9 mouse cellular contexts compared by ENCODE assay signal in the genomic region with DNA sequence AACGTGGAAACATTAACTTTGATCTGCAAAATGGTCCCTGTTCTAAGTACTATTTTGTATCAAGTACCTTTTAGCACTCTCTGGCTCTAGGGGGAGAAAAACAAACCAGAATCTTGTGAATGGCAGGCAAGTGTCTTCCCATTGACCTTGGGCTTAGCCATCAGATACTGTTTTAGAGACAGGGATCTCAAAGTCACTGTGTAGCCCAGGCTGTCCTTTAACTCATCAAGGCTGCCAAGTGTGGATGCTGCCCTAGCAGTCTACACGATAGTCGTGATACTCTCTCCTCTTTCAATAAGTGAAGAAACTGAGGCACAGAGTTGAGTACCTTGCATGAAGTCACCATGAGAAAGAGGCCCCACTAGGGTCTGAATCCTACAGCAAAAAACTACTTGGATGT. TPM values are rescaled to one million over a fixed set of nuclear protein-coding genes. Genes with fewer than 3 reads are reported as not detected.
DNase-seq lines count a peak whose midpoint lies in the region; ATAC-seq and TF ChIP-seq lines count a peak whose summit lies in the region.
"Had no signal": no experiment of that assay in that cellular context is flagged by ENCODE, and none has a peak within 500 bp of the region (broad histone marks: within the 10 kb centered on the region; RNA-seq: fewer than 3 reads in every experiment).

No protein-coding gene starts in this region.

- H3K27ac ChIP-seq in lung, embryonic 14.5 days (ENCODE audit: low read depth) = no peak overlapping the region
- H3K27ac ChIP-seq in forebrain, embryonic 10.5 days = peak overlapping the region; percentile 100
- H3K27ac ChIP-seq in limb, embryonic 13.5 days = no peak overlapping the region
- no peak overlapping the region for H3K27ac ChIP-seq in small intestine, adult 2 months (ENCODE audit: insufficient read depth, low read depth, low read length)

- peak overlapping the region; percentile 89 for H3K4me2 ChIP-seq in lung, embryonic 14.5 days
- peak overlapping the region; percentile 86 for H3K4me2 ChIP-seq in limb, embryonic 13.5 days (replicated peaks)

- no peak for TF ChIP-seq POLR2A in small intestine, adult 2 months (IDR thresholded peaks at IDR 0.05; ENCODE audit: low read depth, low read length)

- H3K9ac ChIP-seq in lung, embryonic 14.5 days = no peak overlapping the region
- H3K9ac ChIP-seq in limb, embryonic 13.5 days = peak overlapping the region; percentile 53

- H3K36me3 ChIP-seq in lung, embryonic 14.5 days (ENCODE audit: insufficient read depth) = peaks cover 29% of the 10 kb centered on the region
- H3K36me3 ChIP-seq in forebrain, embryonic 10.5 days (replicated peaks) = peaks cover 31% of the 10 kb centered on the region
- peaks cover 29% of the 10 kb centered on the region for H3K36me3 ChIP-seq in limb, embryonic 13.5 days
- H3K36me3 ChIP-seq in small intestine, adult 2 months (ENCODE audit: control insufficient read depth, insufficient read depth, low read length) = peaks cover 24% of the 10 kb centered on the region

- H3K27me3 ChIP-seq in lung, embryonic 14.5 days (ENCODE audit: insufficient read depth, low read length) = no peaks in the 10 kb centered on the region
- H3K27me3 ChIP-seq in forebrain, embryonic 10.5 days (ENCODE audit: poor library complexity, severe bottlenecking) = no peaks in the 10 kb centered on the region
- no peaks in the 10 kb centered on the region for H3K27me3 ChIP-seq in limb, embryonic 13.5 days
- H3K27me3 ChIP-seq in small intestine, adult 2 months (ENCODE audit: control insufficient read depth, insufficient read depth, low read length) = no peaks in the 10 kb centered on the region

- H3K9me3 ChIP-seq in lung, embryonic 14.5 days (ENCODE audit: low read depth, low read length) = no peaks in the 10 kb centered on the region
- no peaks in the 10 kb centered on the region for H3K9me3 ChIP-seq in forebrain, embryonic 10.5 days
- H3K9me3 ChIP-seq in limb, embryonic 13.5 days = no peaks in the 10 kb centered on the region

- DNase-seq in lung, embryonic 14.5 days = no peak
- DNase-seq in lung, postnatal 14 days = no peak
- DNase-seq in forebrain, embryonic 10.5 days (ENCODE audit: extremely low spot score, low spot score) = no peak
- DNase-seq in gastrocnemius, postnatal 10 days = no peak
- no peak for DNase-seq in adipocyte (ENCODE audit: low spot score)
- DNase-seq in lung, postnatal 4 days = no peak

- peak overlapping the region; percentile 100 for H3K4me3 ChIP-seq in lung, embryonic 14.5 days (ENCODE audit: low read depth, low read length)
- peak overlapping the region; percentile 99 for H3K4me3 ChIP-seq in forebrain, embryonic 10.5 days
- peak overlapping the region; percentile 98 for H3K4me3 ChIP-seq in limb, embryonic 13.5 days
- peak overlapping the region; percentile 88 for H3K4me3 ChIP-seq in small intestine, adult 2 months (ENCODE audit: low read depth, low read length)

- H3K4me1 ChIP-seq in lung, embryonic 14.5 days (ENCODE audit: insufficient read depth) = peaks cover 8% of the 10 kb centered on the region; the same call in 1 of the 2 replicates
- peaks cover 29% of the 10 kb centered on the region for H3K4me1 ChIP-seq in forebrain, embryonic 10.5 days
- H3K4me1 ChIP-seq in limb, embryonic 13.5 days = peaks cover 21% of the 10 kb centered on the region
- H3K4me1 ChIP-seq in small intestine, adult 2 months (ENCODE audit: control insufficient read depth, insufficient read depth, insufficient read length, low read length) = peaks cover 10% of the 10 kb centered on the region; the same call in 1 of the 2 replicates

- ATAC-seq in lung, embryonic 14.5 days (ENCODE audit: insufficient read depth) = peak; percentile 22
- peak; percentile 14 for ATAC-seq in limb, embryonic 13.5 days (ENCODE audit: low FRiP score, low read depth)

- no peak for TF ChIP-seq CTCF in lung, embryonic 14.5 days (IDR thresholded peaks at IDR 0.05; ENCODE audit: low read depth)
- no peak for TF ChIP-seq CTCF in small intestine, adult 2 months (IDR thresholded peaks at IDR 0.05; ENCODE audit: extremely low read depth, insufficient read length, insufficient replicate concordance, low read depth, low read length)

- WGBS in lung, embryonic 14.5 days = 61% methylated on average over 3 of the region's 3 CpGs
- 63% methylated on average over 3 of the region's 3 CpGs for WGBS in forebrain, embryonic 10.5 days
- 63% methylated on average over 3 of the region's 3 CpGs for WGBS in limb, embryonic 13.5 days
- WGBS in small intestine, adult 2 months = 62% methylated on average over 3 of the region's 3 CpGs

RNA-seq across cellular contexts. Expression of a gene that starts 0.4 kb away (rescaled TPM):
- polyA plus RNA-seq in lung, embryonic 14.5 days (2014; fragmentation: Nextera tagmentation; extraction: Ambion mirVana) = 172 and 186 TPM in 2 replicates
- polyA plus RNA-seq in forebrain, embryonic 10.5 days (2016; fragmentation: Nextera tagmentation; extraction: Ambion mirVana) = 495 and 519 TPM in 2 replicates
- polyA plus RNA-seq in limb, embryonic 13.5 days (2015; fragmentation: Nextera tagmentation; extraction: Ambion mirVana) = 346 and 363 TPM in 2 replicates
- polyA plus RNA-seq in small intestine, adult 2 months (2012; rRNA removed) = 6.7 and 7.7 TPM in 2 replicates
- 100 to 1,000 TPM; 130 to 172 TPM for total RNA-seq in gastrocnemius, postnatal 10 days (2021)

RNA-seq across cellular contexts. Expression of a gene that starts 15.9 kb away (rescaled TPM):
- polyA plus RNA-seq in lung, embryonic 14.5 days (2014; fragmentation: Nextera tagmentation; extraction: Ambion mirVana) = not detected in 2 replicates
- not detected in 2 replicates for polyA plus RNA-seq in forebrain, embryonic 10.5 days (2016; fragmentation: Nextera tagmentation; extraction: Ambion mirVana)
- polyA plus RNA-seq in limb, embryonic 13.5 days (2015; fragmentation: Nextera tagmentation; extraction: Ambion mirVana) = not detected in 2 replicates
- polyA plus RNA-seq in small intestine, adult 2 months (2012; rRNA removed) = 0.08 TPM in 1 of 2 replicates, not detected in the other
- 1 to 10 TPM; 6.9 to 8.6 TPM for total RNA-seq in gastrocnemius, postnatal 10 days (2021)
- total RNA-seq: hematopoietic stem cell, adult 5-6 weeks had no signal

RNA-seq across cellular contexts. Expression of a gene that starts 24.9 kb away (rescaled TPM):
- polyA plus RNA-seq in lung, embryonic 14.5 days (2014; fragmentation: Nextera tagmentation; extraction: Ambion mirVana) = 0.27 and 0.39 TPM in 2 replicates
- polyA plus RNA-seq in forebrain, embryonic 10.5 days (2016; fragmentation: Nextera tagmentation; extraction: Ambion mirVana) = 0.22 TPM in 1 of 2 replicates, not detected in the other
- polyA plus RNA-seq in limb, embryonic 13.5 days (2015; fragmentation: Nextera tagmentation; extraction: Ambion mirVana) = 0.15 and 0.27 TPM in 2 replicates
- polyA plus RNA-seq in small intestine, adult 2 months (2012; rRNA removed) = 0.16 and 1.7 TPM in 2 replicates
- under 1 TPM; 0.16 to 0.54 TPM for total RNA-seq in gastrocnemius, postnatal 10 days (2021)

RNA-seq across cellular contexts. Expression of a gene that starts 35.9 kb away (rescaled TPM):
- 244 and 279 TPM in 2 replicates for polyA plus RNA-seq in lung, embryonic 14.5 days (2014; fragmentation: Nextera tagmentation; extraction: Ambion mirVana)
- polyA plus RNA-seq in forebrain, embryonic 10.5 days (2016; fragmentation: Nextera tagmentation; extraction: Ambion mirVana) = 265 and 272 TPM in 2 replicates
- polyA plus RNA-seq in limb, embryonic 13.5 days (2015; fragmentation: Nextera tagmentation; extraction: Ambion mirVana) = 216 and 223 TPM in 2 replicates
- polyA plus RNA-seq in small intestine, adult 2 months (2012; rRNA removed) = 42.6 and 44.5 TPM in 2 replicates
- 10 to 100 TPM; 25.4 to 32.8 TPM for total RNA-seq in gastrocnemius, postnatal 10 days (2021)

Comparison
In these comparisons a context has a peak if more than half of its experiments do, and no peak if none do; other contexts are left out.
1. RNA of a gene that starts 0.4 kb away (polyA plus RNA-seq): 495 to 519 TPM in forebrain, embryonic 10.5 days, 346 to 363 TPM in limb, embryonic 13.5 days and 172 to 186 TPM in lung, embryonic 14.5 days; 6.7 to 7.7 TPM in small intestine, adult 2 months; every median in the first group is over 10 times any median in the second.
2. Peak in every context shown above with its lines, with median percentiles within 50 percentile points of each other: H3K4me3 ChIP-seq.